Mouse (Mus musculus) MEL (cell line): ENCODE measurements around the gene Flt3l.
A peak's percentile ranks its signal among the peaks of the same experiment; 100 is the strongest.

Experiments used
- CHD2 ChIP-seq: IDR thresholded peaks from 2 replicates; pipeline ENCODE4 v1.6.1; 2011; ENCODE audit warnings: low read length, improper control_type of control experiment
- CTCF ChIP-seq, 3 experiments: IDR thresholded peaks in 2 of 3; conservative IDR thresholded peaks in 1 of 3; 2 replicates each; pipeline ENCODE4 v1.5.1; 2011 to 2012; ENCODE audit warnings: low read length in 3 of 3, low read depth in 2 of 3, mild to moderate bottlenecking in 2 of 3, improper control_type of control experiment in 1 of 3, inconsistent platforms in 1 of 3, mixed read lengths in 1 of 3, moderate library complexity in 1 of 3; ENCODE audit not compliant: control insufficient read depth in 1 of 3, insufficient read depth in 1 of 3, poor library complexity in 1 of 3, severe bottlenecking in 1 of 3
- EP300 ChIP-seq, 2 experiments: IDR thresholded peaks; 2 replicates each; pipeline ENCODE4 v1.6.1; 2011; ENCODE audit warnings: improper control_type of control experiment in 2 of 2, low read length in 2 of 2, low read depth in 1 of 2, mild to moderate bottlenecking in 1 of 2
- ETS1 ChIP-seq: IDR thresholded peaks from 2 replicates; pipeline ENCODE4 v1.6.1; 2012; ENCODE audit warnings: low read depth, mild to moderate bottlenecking, inconsistent platforms, low read length, improper control_type of control experiment, moderate library complexity
- GATA1 ChIP-seq: IDR thresholded peaks from 2 replicates; pipeline ENCODE4 v1.6.1; 2011; ENCODE audit warnings: low read depth, low read length, improper control_type of control experiment
- KAT2A ChIP-seq: conservative IDR thresholded peaks from 2 replicates; pipeline ENCODE4 v1.6.1; 2012; ENCODE audit warnings: low read depth, low read length, improper control_type of control experiment, inconsistent platforms
- MEF2A ChIP-seq: IDR thresholded peaks from 2 replicates; pipeline ENCODE4 v1.6.1; 2014; ENCODE audit warnings: low read depth, mild to moderate bottlenecking, inconsistent platforms, low read length, improper control_type of control experiment; ENCODE audit not compliant: poor library complexity, insufficient replicate concordance, severe bottlenecking; ENCODE audit errors: extremely low read depth
- MYC ChIP-seq: IDR thresholded peaks from 2 replicates; pipeline ENCODE4 v1.6.1; 2011; ENCODE audit warnings: low read depth, mild to moderate bottlenecking, low read length, improper control_type of control experiment, moderate library complexity
- POLR2A ChIP-seq, 2 experiments: IDR thresholded peaks; 2 replicates each; pipeline ENCODE4 v1.6.1; 2011 to 2012; ENCODE audit warnings: low read length in 2 of 2, mild to moderate bottlenecking in 2 of 2, control low read depth in 1 of 2, improper control_type of control experiment in 1 of 2, low read depth in 1 of 2, moderate library complexity in 1 of 2; ENCODE audit not compliant: control insufficient read depth in 1 of 2, insufficient read depth in 1 of 2, poor library complexity in 1 of 2
- POLR2AphosphoS5 ChIP-seq: IDR thresholded peaks from 2 replicates; pipeline ENCODE4 v1.6.1; 2012; ENCODE audit warnings: low read depth, borderline replicate concordance, mild to moderate bottlenecking, inconsistent platforms, low read length, moderate library complexity, mixed read lengths
- SIN3A ChIP-seq: IDR thresholded peaks from 2 replicates; pipeline ENCODE4 v1.6.1; 2012; ENCODE audit warnings: low read length, improper control_type of control experiment, inconsistent platforms
- USF1 ChIP-seq: IDR thresholded peaks from 2 replicates; pipeline ENCODE4 v1.6.1; 2014; ENCODE audit warnings: low read depth, mild to moderate bottlenecking, inconsistent platforms, low read length, improper control_type of control experiment, moderate library complexity

DNA sequence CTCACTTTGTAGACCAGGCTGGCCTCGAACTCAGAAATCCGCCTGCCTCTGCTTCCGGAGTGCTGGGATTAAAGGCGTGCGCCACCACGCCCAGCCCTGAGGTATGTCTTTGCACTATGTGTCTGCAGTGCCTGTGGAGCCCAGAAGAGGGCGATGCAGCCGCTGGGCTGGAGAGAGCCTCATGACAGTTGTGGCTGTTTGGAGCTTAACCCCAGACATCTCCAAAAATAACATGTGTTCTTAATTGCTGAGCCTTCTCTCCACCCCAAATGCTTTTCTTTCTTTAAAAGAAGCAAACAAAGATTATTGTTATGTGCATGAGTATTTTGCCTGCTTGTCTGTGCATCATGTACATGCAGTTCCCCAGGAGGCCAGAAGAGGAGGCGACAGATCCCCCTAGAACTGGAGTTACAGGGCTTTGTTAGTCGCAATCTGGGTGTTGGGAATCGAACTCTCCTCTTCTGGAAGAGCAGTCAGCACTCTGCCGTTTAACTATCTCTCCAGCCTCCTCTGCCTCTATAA, 18.8 kb upstream of the Flt3l start:
- TF ChIP-seq POLR2A (IDR thresholded peaks at IDR 0.05; ENCODE audit: control insufficient read depth in 1 of 2, insufficient read depth in 1 of 2, low read depth in 1 of 2, low read length in 2 of 2, poor library complexity in 1 of 2) (no peak), CTCF (IDR thresholded peaks at IDR 0.05 in 2 of 3, conservative IDR thresholded peaks at IDR 0.05 in 1 of 3; ENCODE audit: control insufficient read depth in 1 of 3, insufficient read depth in 1 of 3, low read depth in 2 of 3, low read length in 3 of 3, poor library complexity in 1 of 3, severe bottlenecking in 1 of 3) (peak; percentile 66 to 77 (median 68)), MEF2A (no peak), GATA1 (no peak), SIN3A (peak; percentile 10; the same call in 1 of the 2 replicates), POLR2AphosphoS5 (no peak), CHD2 (no peak), USF1 (no peak), EP300 (IDR thresholded peaks at IDR 0.05; ENCODE audit: low read depth in 1 of 2, low read length in 2 of 2) (0 out of 4 replicates have a peak, but pooled peaks of 1 of the 2 experiments have one; percentile 20), ETS1 (peak; percentile 29; the same call in 1 of the 2 replicates), MYC (peak; percentile 69), KAT2A (no peak)
